Mouse (Mus musculus) adrenal gland (tissue): ENCODE data around the gene Faah.

Source experiments
- intact Hi-C: fragments of 180-260 bp; cut with DNase I; formaldehyde crosslinking; loops from one replicate; pipeline ENCODE4 v1.15.1; 2025

The Faah gene

DNA sequence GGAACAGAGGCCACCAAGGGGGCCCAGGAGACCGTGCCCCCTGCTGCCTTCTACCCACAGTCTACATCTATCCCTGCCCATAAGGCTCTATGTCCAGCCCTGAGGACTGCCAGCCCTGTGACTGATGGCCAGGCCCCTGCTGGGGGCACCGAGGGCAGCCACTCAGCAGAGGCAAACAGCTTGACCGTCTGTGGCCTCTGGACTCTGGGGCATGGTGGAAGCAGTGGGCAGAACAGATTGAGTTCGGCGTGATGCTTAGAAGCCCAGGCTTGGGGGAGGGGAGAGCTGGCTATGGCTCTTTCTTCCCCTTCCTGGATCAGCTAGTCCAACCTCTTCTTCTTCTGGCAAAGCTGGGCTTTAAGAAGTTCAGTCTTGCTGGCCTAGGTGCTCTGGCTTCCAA lies 64.2 kb downstream of the Faah start:
- intact Hi-C loops, result loop anchor here (2.0 kb wide), 1 partner anchor 223 kb away; no protein-coding TSS in a partner anchor

- intact Hi-C loops, result loop anchor here (1.0 to 2.0 kb wide), 2 partner anchors 49 to 222 kb away; no protein-coding TSS in a partner anchor
Observed at GRCm38 (mm10) chr4:115952758-115953157, 65.0 kb downstream of the Faah start.

DNA sequence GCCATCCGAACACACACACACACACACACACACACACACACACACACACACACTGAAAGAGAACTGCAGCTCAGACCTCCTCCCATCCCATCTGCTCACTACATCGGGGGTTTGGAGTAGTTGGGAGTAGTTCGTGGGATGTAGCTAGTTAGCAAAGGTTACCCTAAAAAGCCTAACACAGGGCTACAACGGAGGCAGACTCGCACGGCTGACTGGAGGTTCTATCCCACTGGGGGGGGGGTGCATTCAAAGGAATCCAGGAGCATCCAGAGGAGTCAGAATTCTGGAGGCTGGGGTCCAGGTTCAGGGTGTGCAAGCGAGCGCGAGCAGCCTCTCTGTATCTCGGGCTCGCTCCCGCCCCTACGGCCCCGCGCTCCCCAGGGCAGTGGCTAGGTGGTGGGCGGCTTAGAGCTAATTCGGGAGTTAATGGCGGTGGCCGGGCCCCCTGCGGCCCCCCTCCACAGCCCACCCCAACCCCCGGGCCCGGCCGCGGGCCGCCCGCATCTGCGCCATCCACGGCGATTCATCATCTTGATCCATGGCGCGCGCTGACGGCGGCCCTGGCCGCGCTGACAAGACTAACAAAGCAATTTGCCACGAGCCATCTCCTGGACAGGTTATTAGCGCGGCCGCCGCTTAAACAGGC lies 73.9 kb downstream of the Faah start:
- intact Hi-C loops, result no loop called here

GRCm38 (mm10) chr4:115941242-115941820 lies 76.4 kb downstream of the Faah start:
- intact Hi-C loops, result no loop called here

DNA sequence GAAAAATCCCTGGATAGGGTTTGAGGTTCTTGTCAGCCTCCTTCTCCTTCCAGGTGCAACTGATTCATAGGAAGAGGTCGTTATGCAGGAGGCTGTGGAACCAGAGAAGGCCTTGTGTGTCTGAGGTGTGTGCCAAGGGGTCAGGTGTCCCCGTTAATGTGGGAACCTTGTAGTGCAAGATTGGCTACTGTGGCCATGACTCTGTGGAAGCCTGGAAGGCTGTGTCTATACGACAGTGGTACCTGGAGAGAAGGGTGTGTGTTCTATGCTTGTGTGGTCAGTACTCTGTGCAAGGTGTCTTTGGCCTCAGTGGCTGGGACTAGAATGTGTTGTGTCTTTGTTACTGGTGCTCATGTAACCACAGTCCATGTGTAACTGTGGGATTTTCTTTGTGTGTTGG lies 77.0 kb downstream of the Faah start:
- intact Hi-C loops, result no loop called here

DNA sequence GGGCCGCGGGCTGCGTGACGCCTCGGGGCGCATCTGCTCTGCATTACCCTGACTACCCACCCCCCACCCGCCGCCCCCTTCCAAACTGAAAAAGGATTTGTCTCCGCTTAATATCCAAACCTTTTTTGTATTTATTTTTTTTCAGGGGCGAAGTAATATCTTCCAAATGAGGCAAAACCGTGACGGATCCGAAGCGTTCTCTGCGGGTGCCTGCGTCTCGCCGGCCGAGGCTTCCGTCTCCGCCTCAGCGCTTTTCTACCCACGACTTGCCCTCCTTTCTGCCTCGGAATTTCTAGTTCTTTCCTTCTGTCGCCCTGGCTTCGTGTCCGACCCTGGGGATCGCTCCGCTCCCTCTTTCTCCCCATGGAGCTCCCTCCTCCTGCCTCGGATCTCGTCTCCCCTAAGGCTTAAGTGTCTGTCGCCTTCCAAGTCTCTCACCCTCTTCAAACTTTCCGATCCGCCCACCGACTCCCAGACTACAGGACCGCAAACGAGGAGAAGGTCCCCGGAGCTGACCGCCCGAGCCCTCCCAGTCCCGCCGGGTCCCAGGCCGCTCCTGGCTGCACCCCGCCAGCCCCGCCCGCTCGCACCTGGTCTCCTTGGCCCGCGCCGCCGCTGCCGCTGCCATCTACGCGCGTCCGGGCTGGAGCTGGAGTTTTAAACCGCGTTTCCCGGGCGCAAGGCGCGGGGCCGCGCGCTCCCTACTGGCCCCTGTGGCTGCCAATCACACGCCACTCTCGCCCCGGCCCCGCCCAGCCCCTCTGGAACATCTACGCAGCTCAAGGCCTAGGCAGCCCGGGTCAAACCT lies 78.2 kb downstream of the Faah start, which contains the start of gene Dmbx1:
TSS of gene Dmbx1 (minus strand) at position 632 of the 808 bp plus-strand sequence.
- intact Hi-C loops, result no loop called here

GRCm38 (mm10) chr4:115938276-115939160 lies 79.2 kb downstream of the Faah start:
- intact Hi-C loops, result no loop called here

GRCm38 (mm10) chr4:115937061-115937976 lies 80.4 kb downstream of the Faah start:
- intact Hi-C loops, result no loop called here

GRCm38 (mm10) chr4:115936646-115937045 lies 81.1 kb downstream of the Faah start:
- intact Hi-C loops, result no loop called here

DNA sequence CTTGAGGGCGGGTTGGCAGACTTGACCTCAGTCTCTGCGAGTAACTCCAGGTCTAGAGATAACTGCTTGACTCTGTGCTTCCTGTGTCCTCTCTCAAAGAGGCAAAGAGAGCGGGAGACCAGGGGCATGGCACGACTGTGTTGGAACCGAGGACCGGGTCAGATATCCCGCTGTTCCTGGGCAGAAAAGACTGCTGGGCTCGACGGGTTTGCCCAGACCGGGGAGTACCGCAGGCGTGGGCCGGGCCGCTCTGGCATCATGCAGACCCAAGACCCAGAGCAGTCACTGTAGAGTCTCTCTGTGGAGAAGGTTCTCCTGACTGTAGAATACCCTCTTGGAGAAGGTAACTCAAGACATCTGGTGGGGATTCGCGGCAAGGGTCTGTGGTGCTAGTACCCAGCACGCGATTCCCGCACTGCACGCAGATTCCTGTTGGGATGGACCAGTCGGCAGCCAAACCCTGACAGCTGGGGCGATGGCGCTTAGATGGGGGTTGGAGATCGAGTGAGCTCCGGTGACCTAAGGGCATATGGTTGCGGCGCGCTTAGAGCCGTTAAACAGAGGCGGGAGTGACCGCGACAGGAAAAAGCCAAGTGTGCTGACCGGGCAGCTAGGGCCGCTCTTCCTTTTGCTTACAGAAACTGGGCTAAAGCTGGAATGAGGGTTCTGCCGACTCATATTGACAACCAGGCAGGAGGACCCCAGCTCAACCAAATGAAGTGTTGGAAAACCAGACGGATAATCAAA lies 81.7 kb downstream of the Faah start:
- intact Hi-C loops, result no loop called here

- intact Hi-C loops, result no loop called here
Observed at GRCm38 (mm10) chr4:115931556-115932088, 86.1 kb downstream of the Faah start.

- intact Hi-C loops, result no loop called here
Observed at GRCm38 (mm10) chr4:115927637-115928036, 90.1 kb downstream of the Faah start.

DNA sequence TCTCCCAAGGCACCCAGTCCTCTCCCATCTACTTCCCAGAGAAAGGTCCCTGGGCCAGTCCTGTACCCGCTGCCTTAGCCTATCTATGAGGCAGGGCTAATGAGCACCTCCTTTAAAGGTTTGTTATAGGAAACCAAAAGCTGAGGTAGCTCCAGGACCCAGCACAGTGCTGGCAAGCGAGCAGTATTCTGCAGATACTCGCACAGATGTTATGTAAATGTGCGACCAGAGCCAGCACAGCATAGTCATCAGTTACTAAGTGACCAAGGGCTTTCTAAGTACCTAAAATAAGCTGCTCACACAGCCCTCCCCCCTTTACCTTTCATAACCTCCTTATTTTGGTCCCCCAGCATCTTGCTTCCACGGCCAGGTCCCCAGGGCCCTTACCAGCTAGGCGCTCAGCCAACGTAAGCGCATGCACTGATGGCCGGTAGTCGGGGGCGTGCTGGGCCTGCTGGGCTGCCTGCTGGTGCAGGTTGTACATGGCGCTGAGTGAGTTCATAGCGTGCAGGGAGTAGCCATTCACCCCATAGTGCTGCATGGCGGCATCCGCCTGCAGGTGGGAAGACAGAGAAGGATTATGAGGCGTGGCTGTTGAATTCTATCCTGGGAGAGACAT lies 94.4 kb downstream of the Faah start:
- intact Hi-C loops, result no loop called here

GRCm38 (mm10) chr4:115922688-115923087 lies 95.0 kb downstream of the Faah start:
- intact Hi-C loops, result no loop called here

DNA sequence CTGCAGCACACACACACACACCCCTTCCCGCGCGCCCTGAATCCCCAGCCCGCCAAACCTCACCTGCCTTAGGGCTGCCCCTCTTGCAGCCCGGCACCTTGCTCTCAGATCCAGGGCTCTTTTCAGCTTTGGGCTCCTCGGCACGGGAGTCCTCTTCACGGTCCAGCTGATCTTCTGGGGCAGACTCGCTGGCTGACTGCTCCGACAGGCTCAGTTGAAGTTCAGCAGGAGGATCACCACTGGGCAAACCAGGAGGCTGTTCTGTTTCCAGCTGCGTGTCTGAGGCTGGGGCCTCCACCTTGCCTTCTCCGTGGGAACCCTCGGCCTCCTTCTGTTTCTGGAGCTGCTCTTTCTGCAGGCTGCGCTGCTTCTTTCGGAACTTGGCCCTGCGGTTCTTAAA lies 97.8 kb downstream of the Faah start:
- intact Hi-C loops, result no loop called here
